Mouse (Mus musculus): ENCODE measurements around the gene Cars2. TPM values are rescaled to one million over a fixed set of nuclear protein-coding genes. Genes with fewer than 3 reads are reported as not detected.
"Not testable (repeated sequence)": the region's sequence is repeated elsewhere in the genome, so short reads cannot be mapped to it uniquely, and the experiment has no call there.

Cars2 gene
- polyA plus RNA-seq, 1 experiment from 2014 or later, result 25.9 TPM

GRCm38 (mm10) chr8:11503476-11504232 lies 46.9 kb downstream of the Cars2 start:
- no peak overlapping the region for H3K9ac ChIP-seq
- WGBS, result 80% methylated on average over 13 of the region's 13 CpGs
- H3K27me3 ChIP-seq, result no peaks in the 10 kb centered on the region
- H3K4me3 ChIP-seq, result no peak overlapping the region
- ATAC-seq (ENCODE audit: insufficient number of reproducible peaks, low FRiP score, low TSS enrichment, low read depth), result no peak
- H3K9me3 ChIP-seq, result no peaks in the 10 kb centered on the region
- 0 out of 2 replicates have a peak, but pooled peaks cover 2% of the 10 kb centered on the region for H3K4me1 ChIP-seq
- peaks cover 62% of the 10 kb centered on the region for H3K36me3 ChIP-seq
- no peak overlapping the region for H3K4me2 ChIP-seq
- no peak overlapping the region for H3K27ac ChIP-seq

- H3K27me3 ChIP-seq, result no peaks in the 10 kb centered on the region
- 86% methylated on average over 4 of the region's 4 CpGs for WGBS
- peak overlapping the region; percentile 92; the same call in 1 of the 2 replicates for H3K4me3 ChIP-seq
- H3K4me1 ChIP-seq, result peaks cover 15% of the 10 kb centered on the region
- no peak overlapping the region for H3K27ac ChIP-seq
- ATAC-seq (ENCODE audit: insufficient number of reproducible peaks, low FRiP score, low TSS enrichment, low read depth), result no peak
- no peaks in the 10 kb centered on the region for H3K9me3 ChIP-seq
- H3K9ac ChIP-seq, result no peak overlapping the region
- H3K36me3 ChIP-seq, result peaks cover 17% of the 10 kb centered on the region
- 0 out of 2 replicates have a peak overlapping the region, but pooled peaks have one; percentile 70 for H3K4me2 ChIP-seq
Measured at GRCm38 (mm10) chr8:11498786-11499485, 51.6 kb downstream of the Cars2 start.

GRCm38 (mm10) chr8:11498281-11498680 lies 52.3 kb downstream of the Cars2 start:
- Histone ChIP-seq H3K9ac (no peak overlapping the region), H3K4me1 (peaks cover 15% of the 10 kb centered on the region), H3K27ac (no peak overlapping the region), H3K4me3 (peak overlapping the region; percentile 92), H3K27me3 (no peaks in the 10 kb centered on the region), H3K9me3 (no peaks in the 10 kb centered on the region), H3K4me2 (peak overlapping the region; percentile 70), H3K36me3 (peaks cover 10% of the 10 kb centered on the region)
- no peak for ATAC-seq (ENCODE audit: insufficient number of reproducible peaks, low FRiP score, low TSS enrichment, low read depth)
- 62% methylated on average over 12 of the region's 12 CpGs for WGBS

- Histone ChIP-seq H3K27ac (peak within 1 kb of the TSS; percentile 73; the same call in 1 of the 2 replicates), H3K4me3 (peak within 1 kb of the TSS; percentile 92), H3K4me1 (peaks cover 15% of the 10 kb centered on the region), H3K27me3 (no peaks in the 10 kb centered on the region), H3K9ac (peak within 1 kb of the TSS; percentile 78), H3K4me2 (peak within 1 kb of the TSS; percentile 70), H3K36me3 (peaks cover 3% of the 10 kb centered on the region; the same call in 1 of the 2 replicates), H3K9me3 (no peaks in the 10 kb centered on the region)
- peak; percentile 92 for ATAC-seq (ENCODE audit: insufficient number of reproducible peaks, low FRiP score, low TSS enrichment, low read depth)
- WGBS, result 3% methylated on average over 73 of the region's 73 CpGs
Measured at GRCm38 (mm10) chr8:11497017-11497990, 53.3 kb downstream of the Cars2 start, which contains the start of gene Naxd. Naxd (plus strand) TSS chr8:11497506.

GRCm38 (mm10) chr8:11492340-11492739 lies 58.2 kb downstream of the Cars2 start:
- H3K4me3 ChIP-seq; H3K9ac ChIP-seq; H3K4me1 ChIP-seq; H3K36me3 ChIP-seq; H3K9me3 ChIP-seq; H3K27ac ChIP-seq; H3K4me2 ChIP-seq; ATAC-seq (ENCODE audit: insufficient number of reproducible peaks, low FRiP score, low TSS enrichment, low read depth): not testable (repeated sequence)
- 81% methylated on average over 2 of the region's 2 CpGs for WGBS
- H3K27me3 ChIP-seq, result peaks cover 12% of the 10 kb centered on the region; the same call in 1 of the 2 replicates

GRCm38 (mm10) chr8:11487229-11487628 lies 63.4 kb downstream of the Cars2 start:
- Histone ChIP-seq H3K27me3 (peaks cover 18% of the 10 kb centered on the region; the same call in 1 of the 2 replicates), H3K9me3 (no peaks in the 10 kb centered on the region), H3K4me1 (no peaks in the 10 kb centered on the region), H3K4me3 (no peak overlapping the region), H3K9ac (no peak overlapping the region), H3K36me3 (no peaks in the 10 kb centered on the region), H3K4me2 (no peak overlapping the region), H3K27ac (no peak overlapping the region)
- ATAC-seq (ENCODE audit: insufficient number of reproducible peaks, low FRiP score, low TSS enrichment, low read depth), result no peak
- 80% methylated on average over 4 of the region's 4 CpGs for WGBS

DNA sequence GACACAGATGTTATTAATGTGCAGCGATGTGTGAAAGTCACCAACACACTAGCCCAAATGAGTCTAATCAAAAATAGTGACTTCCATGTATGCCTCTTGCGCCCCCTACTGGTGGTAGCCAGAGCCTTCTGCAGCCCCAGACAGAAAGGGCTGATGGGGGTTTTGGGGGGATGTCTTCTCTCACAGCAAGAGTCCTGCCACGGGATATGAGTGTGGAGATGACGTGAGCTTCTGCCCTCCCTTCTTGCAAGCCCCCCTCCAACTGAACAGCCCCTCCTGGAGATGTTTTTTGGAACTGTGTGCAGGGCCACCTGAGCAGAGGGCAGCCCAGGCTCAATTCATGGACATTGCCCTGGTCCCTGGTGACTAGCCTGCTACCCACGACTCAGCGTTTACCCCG lies 64.4 kb downstream of the Cars2 start:
- WGBS, result 23% methylated on average over 7 of the region's 7 CpGs
- peaks cover 23% of the 10 kb centered on the region for H3K27me3 ChIP-seq

GRCm38 (mm10) chr8:11482537-11482936 lies 68.0 kb downstream of the Cars2 start:
- no peaks in the 10 kb centered on the region for H3K36me3 ChIP-seq
- peaks cover 18% of the 10 kb centered on the region for H3K4me1 ChIP-seq
- H3K9me3 ChIP-seq, result no peaks in the 10 kb centered on the region
- WGBS, result 56% methylated on average over 3 of the region's 3 CpGs
- no peak overlapping the region for H3K4me2 ChIP-seq
- no peak for ATAC-seq (ENCODE audit: insufficient number of reproducible peaks, low FRiP score, low TSS enrichment, low read depth)
- H3K9ac ChIP-seq, result no peak overlapping the region
- H3K27ac ChIP-seq, result no peak overlapping the region
- H3K27me3 ChIP-seq, result peaks cover 46% of the 10 kb centered on the region
- H3K4me3 ChIP-seq, result no peak overlapping the region

More for the DNA sequence above, 64.4 kb downstream of the Cars2 start:
- no peaks in the 10 kb centered on the region for H3K4me1 ChIP-seq
- ATAC-seq (ENCODE audit: insufficient number of reproducible peaks, low FRiP score, low TSS enrichment, low read depth), result no peak
- H3K4me3 ChIP-seq, result no peak overlapping the region
- H3K36me3 ChIP-seq, result no peaks in the 10 kb centered on the region
- no peak overlapping the region for H3K27ac ChIP-seq
- H3K4me2 ChIP-seq, result no peak overlapping the region
- H3K9ac ChIP-seq, result no peak overlapping the region
- no peaks in the 10 kb centered on the region for H3K9me3 ChIP-seq

- Histone ChIP-seq H3K27me3 (peaks cover 47% of the 10 kb centered on the region), H3K4me3 (no peak overlapping the region), H3K4me2 (no peak overlapping the region), H3K4me1 (peaks cover 25% of the 10 kb centered on the region), H3K9ac (no peak overlapping the region), H3K9me3 (no peaks in the 10 kb centered on the region), H3K36me3 (no peaks in the 10 kb centered on the region), H3K27ac (no peak overlapping the region)
- ATAC-seq (ENCODE audit: insufficient number of reproducible peaks, low FRiP score, low TSS enrichment, low read depth), result no peak
- 70% methylated on average over 3 of the region's 3 CpGs for WGBS
Measured at GRCm38 (mm10) chr8:11481876-11482275, 68.7 kb downstream of the Cars2 start.

DNA sequence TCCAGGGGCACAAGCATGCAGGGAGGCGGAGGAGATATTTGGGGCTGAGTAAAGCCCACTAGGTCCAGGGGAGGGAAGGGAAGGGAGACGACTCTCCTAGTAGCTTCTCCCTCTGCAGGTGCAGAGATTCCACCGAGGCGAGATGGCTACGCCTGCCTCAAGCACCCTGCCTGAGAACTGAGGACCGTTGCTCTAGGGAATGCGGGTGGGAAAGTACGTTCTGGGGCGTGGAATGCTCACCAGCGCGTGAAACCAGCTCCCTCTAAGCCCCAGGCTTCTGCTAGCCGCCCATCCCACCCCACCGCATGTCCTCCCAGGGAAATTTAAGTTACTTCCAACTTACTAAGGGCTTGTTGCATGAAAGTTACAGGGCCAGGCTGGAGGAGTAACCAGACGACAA lies 71.0 kb downstream of the Cars2 start:
- ATAC-seq (ENCODE audit: insufficient number of reproducible peaks, low FRiP score, low TSS enrichment, low read depth), result no peak
- H3K4me3 ChIP-seq, result no peak overlapping the region
- 10% methylated on average over 14 of the region's 14 CpGs for WGBS

DNA sequence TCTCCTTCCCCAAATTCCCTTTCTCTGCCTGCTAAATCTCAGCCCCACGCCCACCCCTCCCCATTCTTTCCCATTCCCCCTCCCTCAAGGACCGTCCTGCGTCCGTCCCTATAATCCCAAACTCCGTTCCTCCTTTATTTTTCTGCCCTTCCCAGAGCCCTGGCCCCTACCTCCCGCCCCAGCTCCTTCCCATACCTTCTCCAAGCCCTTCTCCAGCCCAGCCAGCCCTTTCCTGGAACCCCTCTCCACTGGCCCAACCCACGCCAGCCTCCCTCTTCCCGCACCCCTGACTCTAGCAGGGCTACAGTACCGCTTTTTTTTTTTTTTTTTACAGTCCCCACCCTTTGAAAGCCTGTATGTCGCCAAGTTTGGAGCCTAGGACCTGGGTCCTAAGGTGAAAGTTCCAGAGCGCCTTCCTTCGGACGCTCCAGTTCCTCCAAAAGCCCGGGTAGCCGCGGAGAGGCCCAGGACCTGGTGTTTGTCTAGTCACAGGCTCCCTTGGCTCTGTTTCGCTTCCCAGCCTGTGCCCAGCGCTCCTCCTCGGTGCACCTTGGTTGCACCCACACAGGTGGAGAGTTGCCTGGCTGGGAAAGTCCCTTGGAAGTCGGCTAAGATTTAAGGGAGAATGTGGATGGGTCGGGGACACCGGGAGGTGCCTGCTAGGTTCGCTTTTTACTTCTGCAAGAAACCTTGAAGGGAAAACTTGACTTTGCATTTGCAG lies 71.6 kb downstream of the Cars2 start:
- Histone ChIP-seq H3K36me3 (no peaks in the 10 kb centered on the region), H3K27ac (no peak overlapping the region), H3K9ac (no peak overlapping the region), H3K27me3 (peaks cover 72% of the 10 kb centered on the region), H3K4me2 (peak overlapping the region; percentile 100), H3K9me3 (no peaks in the 10 kb centered on the region), H3K4me1 (peaks cover 32% of the 10 kb centered on the region), H3K4me3 (peak overlapping the region; percentile 57)
- WGBS, result 4% methylated on average over 22 of the region's 23 CpGs
- no peak for ATAC-seq (ENCODE audit: insufficient number of reproducible peaks, low FRiP score, low TSS enrichment, low read depth)

More for the DNA sequence above, 71.0 kb downstream of the Cars2 start:
- Histone ChIP-seq H3K4me2 (no peak overlapping the region), H3K9ac (no peak overlapping the region), H3K27me3 (peaks cover 66% of the 10 kb centered on the region), H3K27ac (no peak overlapping the region), H3K9me3 (no peaks in the 10 kb centered on the region), H3K4me1 (peaks cover 32% of the 10 kb centered on the region), H3K36me3 (no peaks in the 10 kb centered on the region)
